Comparison of ENCODE assay signal across 25 mouse cellular contexts in genomic region chr6:58678530-58678929, GRCm38 (mm10).
"Had no signal": no experiment of that assay in that cellular context is flagged by ENCODE, and none has a peak within 500 bp of the region (broad histone marks: within the 10 kb centered on the region; RNA-seq: fewer than 3 reads in every experiment).

No protein-coding gene starts in this region.

- H3K9ac ChIP-seq: heart, embryonic 12.5 days; hindbrain, embryonic 12.5 days; hindbrain, embryonic 14.5 days; kidney, embryonic 15.5 days; limb, embryonic 12.5 days; liver, embryonic 13.5 days; liver, embryonic 15.5 days had no signal

- DNase-seq: gastrocnemius, postnatal 14 days; gastrocnemius, postnatal 36 days; heart, adult 18-20 months; heart, postnatal 10 days; heart, postnatal 4 days; kidney, adult 18-20 months; kidney, adult 9 months; kidney, postnatal 14 days; kidney, postnatal 36 days; liver, embryonic 13.5 days had no signal

- H3K4me2 ChIP-seq: heart, embryonic 12.5 days; hindbrain, embryonic 12.5 days; hindbrain, embryonic 14.5 days; kidney, embryonic 15.5 days; limb, embryonic 12.5 days; liver, embryonic 11.5 days; liver, embryonic 13.5 days; liver, embryonic 15.5 days had no signal

- ATAC-seq: hindbrain, embryonic 16.5 days; inflammation-experienced regulatory T-cells, adult 6 months had no signal

- H3K9me3 ChIP-seq: heart, embryonic 10.5 days; heart, embryonic 12.5 days; hindbrain, embryonic 10.5 days; hindbrain, embryonic 12.5 days; kidney, embryonic 15.5 days; limb, embryonic 10.5 days; limb, embryonic 12.5 days; liver, embryonic 13.5 days; liver, embryonic 15.5 days had no signal

- H3K27me3 ChIP-seq: heart, embryonic 12.5 days; hindbrain, embryonic 12.5 days; kidney, embryonic 15.5 days; limb, embryonic 12.5 days; liver, embryonic 13.5 days; liver, embryonic 15.5 days had no signal

- H3K27ac ChIP-seq: heart, embryonic 10.5 days; hindbrain, embryonic 10.5 days; hindbrain, embryonic 12.5 days; hindbrain, embryonic 14.5 days; kidney, embryonic 15.5 days; kidney, postnatal 0 days; layer of hippocampus, adult 2 months; left cerebral cortex, adult 2 months; limb, embryonic 10.5 days; limb, embryonic 12.5 days; liver, embryonic 13.5 days; liver, embryonic 15.5 days had no signal

- H3K4me1 ChIP-seq: heart, embryonic 10.5 days; heart, embryonic 12.5 days; hindbrain, embryonic 10.5 days; hindbrain, embryonic 12.5 days; kidney, embryonic 15.5 days; limb, embryonic 10.5 days; limb, embryonic 12.5 days; liver, embryonic 13.5 days; liver, embryonic 15.5 days had no signal

- H3K4me3 ChIP-seq: heart, embryonic 10.5 days; heart, embryonic 12.5 days; hindbrain, embryonic 10.5 days; hindbrain, embryonic 12.5 days; kidney, embryonic 15.5 days; layer of hippocampus, adult 2 months; left cerebral cortex, adult 2 months; limb, embryonic 10.5 days; limb, embryonic 12.5 days; liver, embryonic 13.5 days; liver, embryonic 15.5 days had no signal
